Mouse (Mus musculus) ovary, postnatal 36 days (tissue): ENCODE measurements around the gene Specc1.

Experiments
- DNase-seq: peaks from one replicate; pipeline ENCODE4 v3.0.0; 2022; ENCODE audit warnings: low spot score, mixed read lengths

Gene Specc1

GRCm38 (mm10) chr11:62247759-62248400, 291.3 kb downstream of the Specc1 start:
- DNase-seq: no peak

GRCm38 (mm10) chr11:62248401-62249244, 292.1 kb downstream of the Specc1 start, which contains the start of gene Adora2b:
Adora2b (plus strand) TSS chr11:62248984.
- peak; percentile 67 for DNase-seq

GRCm38 (mm10) chr11:62249266-62250037, 292.9 kb downstream of the Specc1 start:
- peak; percentile 33 for DNase-seq

- DNase-seq: no peak
Observed at GRCm38 (mm10) chr11:62251047-62251446, 294.5 kb downstream of the Specc1 start.

GRCm38 (mm10) chr11:62253380-62253779, 296.8 kb downstream of the Specc1 start:
- DNase-seq: no peak

- no peak for DNase-seq
Observed at GRCm38 (mm10) chr11:62259214-62259613, 302.7 kb downstream of the Specc1 start.

GRCm38 (mm10) chr11:62263599-62263998, 307.0 kb downstream of the Specc1 start:
- no peak for DNase-seq

GRCm38 (mm10) chr11:62264018-62264417, 307.5 kb downstream of the Specc1 start:
- no peak for DNase-seq

GRCm38 (mm10) chr11:62265642-62266041, 309.1 kb downstream of the Specc1 start:
- no peak for DNase-seq

GRCm38 (mm10) chr11:62266466-62267214, 310.1 kb downstream of the Specc1 start:
- no peak for DNase-seq

GRCm38 (mm10) chr11:62268381-62268780, 311.8 kb downstream of the Specc1 start:
- DNase-seq: no peak

- no peak for DNase-seq
Observed at GRCm38 (mm10) chr11:62269097-62269496, 312.5 kb downstream of the Specc1 start.

- no peak for DNase-seq
Observed at GRCm38 (mm10) chr11:62270851-62271250, 314.3 kb downstream of the Specc1 start.
